Comparison of ENCODE assay signal across 11 mouse cellular contexts in the genomic region with DNA sequence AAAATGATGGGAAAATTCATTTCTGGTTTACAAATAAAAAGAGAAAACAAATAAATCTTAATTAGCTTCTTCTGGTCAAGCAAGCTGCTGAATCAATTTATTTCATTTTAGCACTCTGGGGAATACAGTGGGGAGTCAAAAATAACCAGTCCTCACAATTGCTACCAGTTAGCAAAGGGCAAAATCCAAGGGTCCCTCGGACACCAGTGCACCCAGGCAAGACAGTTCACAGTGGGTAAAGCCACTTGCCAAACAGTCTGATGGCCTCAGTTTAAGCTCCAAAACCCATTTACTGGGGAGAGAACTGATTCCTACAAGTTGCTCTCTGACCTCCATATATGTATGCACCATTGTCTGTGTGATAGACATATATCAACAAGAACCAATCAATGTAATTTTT.
"Had no signal": no experiment of that assay in that cellular context is flagged by ENCODE, and none has a peak within 500 bp of the region (broad histone marks: within the 10 kb centered on the region; RNA-seq: fewer than 3 reads in every experiment).

No protein-coding gene starts in this region.

- H3K9me3 ChIP-seq: hindbrain, embryonic 15.5 days; limb, embryonic 10.5 days; liver, embryonic 13.5 days; midbrain, embryonic 13.5 days; stomach, embryonic 15.5 days had no signal

- DNase-seq: liver, embryonic 13.5 days; liver, postnatal 0 days; lung, postnatal 14 days; right cerebral cortex, postnatal 14 days; thymus, postnatal 36 days had no signal

- H3K27me3 ChIP-seq: hindbrain, embryonic 15.5 days; liver, embryonic 13.5 days; midbrain, embryonic 13.5 days; stomach, embryonic 15.5 days had no signal

- H3K27ac ChIP-seq: hindbrain, embryonic 15.5 days; left cerebral cortex, adult 2 months; liver, embryonic 13.5 days; macrophage; midbrain, embryonic 13.5 days had no signal

- H3K36me3 ChIP-seq: hindbrain, embryonic 15.5 days; limb, embryonic 10.5 days; liver, embryonic 13.5 days; midbrain, embryonic 13.5 days; stomach, embryonic 15.5 days had no signal

- H3K9ac ChIP-seq: hindbrain, embryonic 15.5 days; liver, embryonic 13.5 days; liver, postnatal 0 days; midbrain, embryonic 13.5 days; stomach, embryonic 15.5 days had no signal

- H3K4me3 ChIP-seq: hindbrain, embryonic 15.5 days; left cerebral cortex, adult 2 months; limb, embryonic 10.5 days; liver, embryonic 13.5 days; midbrain, embryonic 13.5 days; stomach, embryonic 15.5 days had no signal

- ATAC-seq: liver, postnatal 0 days; midbrain, embryonic 13.5 days had no signal

- H3K4me2 ChIP-seq: hindbrain, embryonic 15.5 days; midbrain, embryonic 13.5 days had no signal
